Mouse (Mus musculus) 3134 (cell line): ENCODE measurements around the gene Rasgef1b.

Experiments used
- DNase-seq: peaks from one replicate; pipeline ENCODE4 v3.0.0-alpha.2; 2011; ENCODE audit warnings: low spot score; ENCODE audit not compliant: insufficient read length; ENCODE audit errors: extremely low read depth

Rasgef1b gene

GRCm38 (mm10) chr5:99496931-99497782, 231.7 kb downstream of the Rasgef1b start:
- DNase-seq, result no peak

GRCm38 (mm10) chr5:99496157-99496453, 232.8 kb downstream of the Rasgef1b start:
- DNase-seq, result no peak

GRCm38 (mm10) chr5:99495354-99496156, 233.3 kb downstream of the Rasgef1b start:
- no peak for DNase-seq

- no peak for DNase-seq
These were observed 235.0 kb downstream of the Rasgef1b start for GRCm38 (mm10) chr5:99493861-99494260.

GRCm38 (mm10) chr5:99493017-99493416, 235.8 kb downstream of the Rasgef1b start:
- no peak for DNase-seq

GRCm38 (mm10) chr5:99488479-99489158, 240.2 kb downstream of the Rasgef1b start:
- DNase-seq, result no peak

GRCm38 (mm10) chr5:99487009-99487858, 241.6 kb downstream of the Rasgef1b start:
- DNase-seq, result no peak

GRCm38 (mm10) chr5:99483162-99483561, 245.7 kb downstream of the Rasgef1b start:
- no peak for DNase-seq

GRCm38 (mm10) chr5:99482524-99482923, 246.3 kb downstream of the Rasgef1b start:
- DNase-seq, result no peak

GRCm38 (mm10) chr5:99482016-99482415, 246.8 kb downstream of the Rasgef1b start:
- no peak for DNase-seq

GRCm38 (mm10) chr5:99480078-99481031, 248.5 kb downstream of the Rasgef1b start:
- no peak for DNase-seq

GRCm38 (mm10) chr5:99479263-99480077, 249.4 kb downstream of the Rasgef1b start:
- DNase-seq, result no peak

- no peak for DNase-seq
These were observed 250.1 kb downstream of the Rasgef1b start for GRCm38 (mm10) chr5:99478716-99479115.

- DNase-seq, result no peak
These were observed 251.4 kb downstream of the Rasgef1b start for GRCm38 (mm10) chr5:99477420-99477815.

GRCm38 (mm10) chr5:99476640-99477419, 252.0 kb downstream of the Rasgef1b start:
- no peak for DNase-seq

- DNase-seq, result no peak
These were observed 256.1 kb downstream of the Rasgef1b start for GRCm38 (mm10) chr5:99472607-99473335.

GRCm38 (mm10) chr5:99471790-99472189, 257.1 kb downstream of the Rasgef1b start:
- no peak for DNase-seq
